Mouse (Mus musculus) adrenal gland, postnatal 25 days (tissue): ENCODE measurements around the gene Akr1c18. TPM values are rescaled to one million over a fixed set of nuclear protein-coding genes. Genes with fewer than 3 reads are reported as not detected.
"Not testable (repeated sequence)": the region's sequence is repeated elsewhere in the genome, so short reads cannot be mapped to it uniquely, and the experiment has no call there.

Experiments used
- DNase-seq: peaks from one replicate; pipeline ENCODE4 v3.0.0; 2021; ENCODE audit warnings: mixed read lengths
- long read RNA-seq: library from polyadenylated mRNA; stranded (forward); transcript quantifications from one replicate; pipeline ENCODE4 v2.0.0, GENCODE M21; 2021
- total RNA-seq: library from RNA; stranded (reverse); gene quantifications from 2 replicates; pipeline ENCODE4 v1.2.3, GENCODE M21; 2021

The Akr1c18 gene
- total RNA-seq = 7,030 and 8,142 TPM in 2 replicates
- long read RNA-seq, transcript Akr1c18-201 (9 exons, 1,200 nt) = major isoform, 186 of 237 reads
- long read RNA-seq, transcript Akr1c18-202 (8 exons, 1,103 nt) = minor isoform, 6 of 237 reads
- long read RNA-seq, partial matches to known transcripts = 38 of 237 reads
- long read RNA-seq, other reads (novel, unspliced or antisense) = 7 of 237 reads

DNA sequence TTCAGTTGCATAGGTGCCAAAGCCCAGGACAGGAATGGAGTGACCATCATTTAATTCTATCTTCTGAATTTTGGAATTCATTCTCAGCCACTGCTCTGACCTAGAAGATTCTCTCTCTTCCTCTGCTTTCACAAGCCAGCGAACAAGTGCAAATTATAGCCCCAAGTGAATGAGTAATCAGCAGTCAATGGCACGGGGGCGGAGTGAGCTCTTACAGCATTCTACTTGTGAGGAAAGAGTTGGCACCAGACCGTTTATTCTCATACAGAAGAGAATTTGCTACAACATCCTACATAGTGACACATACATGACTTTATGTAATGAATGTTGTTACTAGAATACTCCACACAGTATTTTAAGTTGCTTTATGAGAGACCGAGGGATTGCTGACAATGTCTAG, at the start of gene Akr1c18:
Gene Akr1c18 (minus strand): TSS at position 137 of the 400 bp plus-strand sequence.
- peak; percentile 5 for DNase-seq

DNA sequence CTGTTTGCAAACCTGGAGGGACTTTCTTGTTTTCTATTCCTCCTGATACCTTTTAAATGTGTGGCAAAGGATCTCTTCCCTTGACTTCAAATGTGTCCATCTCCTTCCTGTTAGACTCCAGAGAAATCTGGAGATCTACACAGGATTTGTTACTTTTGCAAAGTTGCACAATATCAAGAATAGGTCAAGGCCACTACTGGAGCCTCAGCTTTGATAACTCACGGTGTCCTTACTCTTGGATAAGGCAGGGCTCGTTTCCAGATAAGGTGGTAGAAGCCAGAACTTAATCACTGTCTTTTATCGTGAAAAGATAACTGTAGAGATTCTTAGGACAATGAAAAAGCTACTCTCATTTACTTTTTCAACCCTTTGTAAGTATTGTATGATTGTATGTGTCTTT, 42.1 kb upstream of the Akr1c18 start:
- no peak for DNase-seq

DNA sequence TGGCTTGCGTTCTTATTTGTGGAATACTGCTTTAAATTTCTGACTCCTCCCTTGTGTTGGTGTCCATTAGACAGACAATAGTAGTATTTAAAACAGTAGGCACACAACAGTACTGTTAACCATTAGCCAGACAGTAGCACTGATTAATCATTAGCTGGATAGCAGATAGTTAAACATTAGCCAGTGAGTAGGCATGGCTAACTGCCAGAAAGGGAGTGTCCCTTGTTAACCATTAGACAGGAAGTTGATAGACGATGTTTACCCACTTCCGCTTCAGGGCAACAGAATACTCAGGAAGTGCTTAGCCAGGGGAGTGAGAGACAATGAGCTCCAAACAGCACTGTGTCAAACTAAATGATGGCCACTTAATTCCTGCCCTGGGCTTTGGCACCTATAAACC, 40.5 kb upstream of the Akr1c18 start, which contains the start of gene Akr1c13:
Gene Akr1c13 (plus strand): TSS at position 247 of the 400 bp plus-strand sequence.
- DNase-seq = no peak

GRCm38 (mm10) chr13:4188174-4188573, 37.7 kb upstream of the Akr1c18 start:
- DNase-seq = no peak

DNA sequence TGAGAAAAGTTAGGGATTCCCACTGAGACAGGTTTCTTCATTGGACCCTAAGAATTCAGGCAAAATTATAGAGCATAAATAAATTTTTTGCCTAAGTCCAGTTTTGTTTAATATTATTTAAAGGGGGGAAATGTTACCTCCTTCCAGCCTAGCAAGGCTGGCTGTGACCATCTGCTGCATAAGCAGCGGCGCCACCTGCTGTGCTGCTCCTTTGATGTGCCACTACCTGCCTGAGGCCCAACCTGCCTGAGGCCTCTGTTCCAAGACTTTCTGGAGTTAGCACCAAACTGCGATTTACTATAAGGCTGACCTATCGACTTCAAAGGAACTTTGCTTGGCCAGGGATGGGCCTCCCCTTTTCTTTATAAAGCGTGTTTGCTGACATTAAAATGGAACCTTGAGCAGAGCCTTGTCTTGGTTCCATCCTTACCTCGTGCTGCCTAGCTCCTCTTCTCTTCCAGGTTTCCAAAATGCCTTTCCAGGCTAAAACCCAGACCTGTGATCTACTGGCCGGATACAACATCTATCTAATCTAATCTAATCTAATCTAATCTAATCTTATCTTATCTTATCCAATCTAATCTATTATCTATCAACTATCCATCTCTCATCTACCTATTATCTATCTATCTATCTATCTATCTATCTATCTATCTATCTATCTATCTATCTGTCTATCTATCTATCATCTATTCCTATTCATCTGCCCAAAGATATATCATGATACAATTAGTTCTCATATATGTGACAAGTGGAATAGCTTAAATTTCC, 36.4 kb upstream of the Akr1c18 start:
- peak; percentile 21 for DNase-seq

DNA sequence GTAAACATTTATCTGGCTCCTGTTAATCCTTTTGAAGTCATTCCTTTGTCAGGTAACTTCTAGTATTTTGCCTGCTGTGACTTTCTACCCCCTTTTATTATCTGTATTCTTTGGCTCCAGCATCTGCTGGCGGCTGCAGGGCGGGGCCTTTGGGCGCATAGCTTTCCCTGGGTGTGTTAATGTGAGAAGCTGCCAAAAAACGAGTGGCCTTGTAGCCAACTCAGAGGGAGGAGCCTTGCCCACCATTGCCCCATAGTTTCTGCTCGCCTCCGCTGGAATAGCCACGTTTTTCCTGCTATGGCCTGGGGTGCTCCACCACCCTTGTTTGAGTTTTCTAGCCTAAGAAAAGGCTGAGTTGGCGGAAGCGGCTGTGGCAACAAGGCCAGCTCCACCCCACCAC, 32.7 kb upstream of the Akr1c18 start:
- DNase-seq = no peak

DNA sequence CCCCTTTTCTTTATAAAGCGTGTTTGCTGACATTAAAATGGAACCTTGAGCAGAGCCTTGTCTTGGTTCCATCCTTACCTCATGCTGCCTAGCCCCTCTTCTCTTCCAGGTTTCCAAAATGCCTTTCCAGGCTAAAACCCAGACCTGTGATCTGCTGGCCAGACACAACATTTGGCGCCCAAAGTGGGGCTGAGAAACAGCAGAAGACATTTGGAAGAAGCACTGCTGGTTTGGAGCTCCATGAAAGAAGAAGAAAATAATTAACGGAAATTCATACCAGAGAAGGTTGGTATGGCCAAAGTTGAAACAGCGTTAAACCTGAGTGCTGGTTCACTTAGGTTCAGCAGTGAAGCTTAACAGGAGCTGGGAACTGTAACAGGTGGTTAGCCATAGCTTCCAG, 30.9 kb upstream of the Akr1c18 start:
- DNase-seq = not testable (repeated sequence)

DNA sequence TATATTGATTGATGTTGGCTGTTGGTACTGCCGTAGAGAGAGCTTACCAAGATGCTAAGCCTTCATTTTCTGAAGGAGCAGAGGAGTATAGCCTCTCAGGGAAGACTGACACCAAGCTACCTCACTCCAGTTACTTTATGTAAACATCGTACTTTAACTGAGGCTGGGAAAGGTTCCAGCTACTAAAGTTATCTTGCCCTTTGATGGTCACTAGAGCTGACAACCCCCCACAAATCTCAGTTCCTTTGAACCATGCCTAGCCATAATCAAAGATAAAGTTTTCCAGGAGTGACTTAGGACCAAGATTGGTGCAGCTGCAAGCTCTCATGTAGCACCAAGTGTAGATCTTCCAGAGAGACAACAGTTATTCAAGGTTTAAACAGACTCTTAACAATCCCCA, 22.5 kb upstream of the Akr1c18 start:
- no peak for DNase-seq

- no peak for DNase-seq
Observed at GRCm38 (mm10) chr13:4168006-4168405, 17.6 kb upstream of the Akr1c18 start.

DNA sequence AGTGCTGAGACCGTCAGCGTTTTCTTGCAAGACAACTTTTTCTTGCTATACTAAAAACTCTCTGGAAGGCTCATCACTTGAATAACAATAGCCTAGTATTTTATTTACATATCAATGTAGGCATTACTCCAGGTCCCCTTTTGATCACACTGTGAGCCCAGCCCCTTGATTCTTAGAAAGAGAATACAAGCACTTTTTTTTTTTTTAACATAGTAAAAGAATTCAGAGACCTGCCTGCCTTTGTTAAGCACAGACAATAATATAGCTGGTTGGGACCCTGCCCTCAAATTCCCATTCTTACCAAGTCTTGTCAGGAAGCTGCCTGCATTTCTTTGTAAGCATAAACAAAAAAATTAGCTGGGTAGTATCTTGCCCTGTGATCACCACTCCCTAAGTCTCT, 4.8 kb upstream of the Akr1c18 start:
- no peak for DNase-seq

GRCm38 (mm10) chr13:4153593-4153992, 3.1 kb upstream of the Akr1c18 start:
- DNase-seq = no peak

DNA sequence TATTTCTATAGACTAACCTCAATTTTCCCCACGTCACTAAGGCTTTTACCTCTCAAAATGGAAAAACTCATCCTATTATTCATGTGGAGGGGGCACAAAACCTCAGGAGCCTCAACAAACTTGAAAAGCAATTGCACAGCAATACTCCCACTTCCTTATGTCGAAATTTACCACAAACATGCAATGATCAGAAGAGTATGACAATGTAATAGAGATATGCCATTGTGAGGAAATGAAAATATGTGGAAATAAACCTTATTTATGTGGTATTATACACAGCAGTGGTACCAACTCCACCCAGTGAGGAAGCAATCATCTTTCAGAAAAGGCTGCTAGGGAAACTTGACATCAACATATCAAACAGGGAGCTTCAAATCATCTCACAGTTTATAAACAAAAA, 2.5 kb upstream of the Akr1c18 start:
- DNase-seq = no peak

DNA sequence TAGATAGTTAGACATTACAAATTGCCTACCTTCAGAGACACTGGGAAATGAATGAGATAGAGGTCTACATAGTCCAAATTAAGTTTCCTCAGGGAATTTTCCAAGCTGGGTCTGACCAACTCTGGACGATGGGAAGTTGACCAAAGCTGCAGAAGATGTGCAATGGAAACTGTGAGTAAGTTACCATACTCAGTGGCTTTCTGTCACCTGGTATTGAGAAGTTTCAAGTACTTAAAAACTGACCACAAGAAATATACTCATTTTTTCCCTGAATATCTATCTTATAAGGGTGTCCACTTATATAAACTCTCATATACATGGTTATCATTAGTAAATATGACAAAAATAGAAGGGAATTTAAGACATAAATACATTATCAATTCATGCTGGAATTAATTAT, 6.2 kb downstream of the Akr1c18 start:
- no peak for DNase-seq

DNA sequence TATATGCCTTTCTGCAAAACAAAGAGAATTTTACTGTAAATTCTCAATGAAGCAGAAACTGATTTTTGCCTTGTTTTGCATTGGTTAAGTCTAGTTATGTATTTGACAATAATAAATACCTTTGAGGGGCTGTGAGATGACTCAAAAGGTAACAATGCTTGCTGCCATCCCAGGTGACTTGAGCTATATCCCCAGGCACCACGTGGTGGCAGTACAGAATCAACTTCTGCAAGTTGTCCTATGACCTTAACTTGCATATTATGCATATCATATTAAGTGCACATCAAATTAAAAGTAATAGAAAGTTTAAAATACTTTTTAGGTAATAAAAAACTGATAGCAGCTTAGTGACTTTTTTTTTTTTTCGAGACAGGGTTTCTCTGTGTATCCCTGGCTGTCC, 17.4 kb downstream of the Akr1c18 start:
- DNase-seq = peak; percentile 29

- no peak for DNase-seq
Observed at GRCm38 (mm10) chr13:4131721-4132120, 18.7 kb downstream of the Akr1c18 start.

GRCm38 (mm10) chr13:4131317-4131716, 19.1 kb downstream of the Akr1c18 start:
- no peak for DNase-seq

GRCm38 (mm10) chr13:4129100-4129499, 21.4 kb downstream of the Akr1c18 start:
- DNase-seq = no peak

- DNase-seq = not testable (repeated sequence)
Observed at GRCm38 (mm10) chr13:4125846-4126245, 24.6 kb downstream of the Akr1c18 start.

- not testable (repeated sequence) for DNase-seq
Observed at GRCm38 (mm10) chr13:4124471-4124870, 26.0 kb downstream of the Akr1c18 start.

DNA sequence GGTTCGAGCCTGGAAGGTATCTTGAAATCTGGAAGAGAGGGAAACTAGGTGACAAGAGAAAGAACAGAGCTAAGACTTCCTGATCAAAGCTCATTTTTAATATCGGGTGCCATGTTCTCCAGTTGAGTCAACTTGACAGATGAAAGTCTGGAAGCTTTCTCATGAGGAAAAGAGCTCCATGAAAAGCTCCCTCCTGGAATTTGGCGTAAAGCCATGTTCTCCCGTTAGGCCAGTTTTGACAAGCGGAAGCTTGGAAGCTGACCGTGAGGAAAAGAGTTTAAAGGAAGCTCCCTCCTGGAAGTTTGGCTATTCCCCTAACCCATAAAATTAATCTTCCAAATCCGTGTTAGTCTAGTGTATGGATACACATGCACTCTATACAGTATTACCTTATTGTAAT, 27.3 kb downstream of the Akr1c18 start:
- no peak for DNase-seq

GRCm38 (mm10) chr13:4119181-4119904, 31.1 kb downstream of the Akr1c18 start:
- no peak for DNase-seq

GRCm38 (mm10) chr13:4110281-4111188, 39.9 kb downstream of the Akr1c18 start:
- peak; percentile 52 for DNase-seq
